9 mouse cellular contexts compared by ENCODE assay signal in genomic region chr13:97292026-97292425, GRCm38 (mm10). TPM values are rescaled to one million over a fixed set of nuclear protein-coding genes. Genes with fewer than 3 reads are reported as not detected.
A peak's percentile ranks its signal among the peaks of the same experiment; 100 is the strongest.
DNase-seq lines count a peak whose midpoint lies in the region; ATAC-seq and TF ChIP-seq lines count a peak whose summit lies in the region.
"Had no signal": no experiment of that assay in that cellular context is flagged by ENCODE, and none has a peak within 500 bp of the region (broad histone marks: within the 10 kb centered on the region; RNA-seq: fewer than 3 reads in every experiment).

No protein-coding gene starts in this region.

- no peak for TF ChIP-seq CTCF in kidney, adult 2 months (conservative IDR thresholded peaks at IDR 0.05; ENCODE audit: insufficient read depth, insufficient read length, low read depth, low read length)

- no peaks in the 10 kb centered on the region for H3K27me3 ChIP-seq in forebrain, embryonic 15.5 days
- no peaks in the 10 kb centered on the region for H3K27me3 ChIP-seq in kidney, adult 2 months (replicated peaks; ENCODE audit: control insufficient read depth, insufficient read depth, low read length)

- no peak overlapping the region; the same call in 1 of the 2 replicates for H3K9ac ChIP-seq in forebrain, embryonic 15.5 days (replicated peaks)

- H3K27ac ChIP-seq in forebrain, embryonic 15.5 days (replicated peaks) = peak overlapping the region; percentile 85
- no peak overlapping the region for H3K27ac ChIP-seq in kidney, adult 2 months (ENCODE audit: insufficient read depth, low read depth, low read length)

- ATAC-seq in forebrain, embryonic 15.5 days (replicated peaks) = peak; percentile 80

- DNase-seq in right cerebral cortex, postnatal 4 days = peak; percentile 24
- no peak for DNase-seq in right cerebral cortex, postnatal 36 days (ENCODE audit: low spot score in 2 of 2)
- DNase-seq in layer of hippocampus, postnatal 14 days (ENCODE audit: low spot score in 2 of 2) = peak; percentile 54 to 64
- DNase-seq in retina, embryonic 14.5 days (ENCODE audit: low spot score) = peak; percentile 72
- no peak for DNase-seq in frontal cortex, adult 2 months (ENCODE audit: extremely low spot score in 1 of 2, low spot score in 1 of 2)
- no peak for DNase-seq in cerebellum, adult 9-10 months
- no peak for DNase-seq in kidney, adult 2 months

- H3K4me1 ChIP-seq in forebrain, embryonic 15.5 days = peaks cover 33% of the 10 kb centered on the region
- H3K4me1 ChIP-seq in kidney, adult 2 months (ENCODE audit: control insufficient read depth, insufficient read depth, low read length) = peaks cover 5% of the 10 kb centered on the region

- H3K4me2 ChIP-seq in forebrain, embryonic 15.5 days (replicated peaks) = peak overlapping the region; percentile 14; the same call in 1 of the 2 replicates

- H3K4me3 ChIP-seq in forebrain, embryonic 15.5 days = no peak overlapping the region; the same call in 1 of the 2 replicates
- no peak overlapping the region for H3K4me3 ChIP-seq in kidney, adult 2 months (ENCODE audit: insufficient read depth, low read depth, low read length)

- no peak for TF ChIP-seq POLR2A in kidney, adult 2 months (IDR thresholded peaks at IDR 0.05; ENCODE audit: low read depth, low read length)

- H3K9me3 ChIP-seq in forebrain, embryonic 15.5 days = no peaks in the 10 kb centered on the region

- WGBS in forebrain, embryonic 15.5 days = 25% methylated on average over 8 of the region's 8 CpGs
- 81% methylated on average over 8 of the region's 8 CpGs for WGBS in kidney, adult 2 months

- H3K36me3 ChIP-seq in forebrain, embryonic 15.5 days = no peaks in the 10 kb centered on the region
- no peaks in the 10 kb centered on the region for H3K36me3 ChIP-seq in kidney, adult 2 months (ENCODE audit: control insufficient read depth, insufficient read depth, low read length)

RNA-seq across cellular contexts. Expression of gene Enc1, which starts 51.1 kb away (rescaled TPM):
- 82.4 and 103 TPM in 2 replicates for polyA plus RNA-seq in forebrain, embryonic 15.5 days (2015; fragmentation: Nextera tagmentation; extraction: Ambion mirVana)
- total RNA-seq in layer of hippocampus, postnatal 14 days (2021) = 100 to 1,000 TPM; 582 to 626 TPM
- 204 and 210 TPM in 2 replicates for polyA plus RNA-seq in frontal cortex, adult 2 months (2012; rRNA removed)
- polyA plus RNA-seq in kidney, adult 2 months (2012; rRNA removed) = 2.7 and 3.6 TPM in 2 replicates
- total RNA-seq: MEL had no signal

Comparison
In these comparisons a context has a peak if more than half of its experiments do, and no peak if none do; other contexts are left out.
1. DNase-seq: peak in right cerebral cortex, postnatal 4 days (single experiment), layer of hippocampus, postnatal 14 days (2 of 2) and retina, embryonic 14.5 days (single experiment); none in right cerebral cortex, postnatal 36 days (0 of 2), frontal cortex, adult 2 months (0 of 2), cerebellum, adult 9-10 months (single experiment) and kidney, adult 2 months (single experiment).
2. RNA of gene Enc1, which starts 51.1 kb away (polyA plus RNA-seq): 204 to 210 TPM in frontal cortex, adult 2 months and 82.4 to 103 TPM in forebrain, embryonic 15.5 days; 2.7 to 3.6 TPM in kidney, adult 2 months; every median in the first group is over 10 times any median in the second.